Mouse (Mus musculus): ENCODE measurements at regions not wholly inside any gene's neighbourhood (a gene's known extent, or its start where the extent isn't known, plus 50 kb on each side); places are given as distances from the start of the nearest gene placed in this dataset.

GRCm38 (mm10) chr6:51012086-51012830, 358.0 kb upstream of the Npvf start:
- ATAC-seq (replicated peaks; ENCODE audit: low FRiP score, low read depth) (no peak), DNase-seq (ENCODE audit: low spot score) (peak; percentile 72)
- H3K9me3 ChIP-seq (replicated peaks; ENCODE audit: low read length) = no peaks in the 10 kb centered on the region
- no peak overlapping the region for H3K9ac ChIP-seq (ENCODE audit: low read depth, low read length)
- WGBS = 40% methylated on average over 15 of the region's 15 CpGs
- no peaks in the 10 kb centered on the region for H3K36me3 ChIP-seq (ENCODE audit: insufficient read depth, low read length)
- H3K4me3 ChIP-seq (replicated peaks; ENCODE audit: low read depth, low read length) = no peak overlapping the region
- TF ChIP-seq CTCF (IDR thresholded peaks at IDR 0.05; ENCODE audit: low read depth) = no peak
- H3K27ac ChIP-seq = no peak overlapping the region
- no peaks in the 10 kb centered on the region; the same call in 1 of the 2 replicates for H3K27me3 ChIP-seq (ENCODE audit: insufficient read depth, low read length)
- H3K4me1 ChIP-seq (replicated peaks; ENCODE audit: insufficient read depth, low read length) = peaks cover 10% of the 10 kb centered on the region; the same call in 1 of the 2 replicates
- H3K4me2 ChIP-seq (ENCODE audit: low read length) = peak overlapping the region; percentile 21; the same call in 1 of the 2 replicates

- Histone ChIP-seq H3K27me3 (ENCODE audit: insufficient read depth, low read length) (no peaks in the 10 kb centered on the region), H3K4me3 (replicated peaks; ENCODE audit: low read depth, low read length) (no peak overlapping the region), H3K9ac (ENCODE audit: low read depth, low read length) (no peak overlapping the region), H3K27ac (no peak overlapping the region), H3K9me3 (replicated peaks; ENCODE audit: low read length) (no peaks in the 10 kb centered on the region), H3K36me3 (ENCODE audit: insufficient read depth, low read length) (no peaks in the 10 kb centered on the region), H3K4me1 (replicated peaks; ENCODE audit: insufficient read depth, low read length) (peaks cover 10% of the 10 kb centered on the region; the same call in 1 of the 2 replicates), H3K4me2 (ENCODE audit: low read length) (no peak overlapping the region)
- 64% methylated on average over 2 of the region's 2 CpGs for WGBS
- DNase-seq (ENCODE audit: low spot score) (peak; percentile 42), ATAC-seq (replicated peaks; ENCODE audit: low FRiP score, low read depth) (no peak)
- TF ChIP-seq CTCF (IDR thresholded peaks at IDR 0.05; ENCODE audit: low read depth) = no peak
Observed at GRCm38 (mm10) chr6:51015735-51016134, 361.5 kb upstream of the Npvf start.

GRCm38 (mm10) chr6:51016441-51017070, 362.3 kb upstream of the Npvf start:
- Histone ChIP-seq H3K27ac (no peak overlapping the region), H3K36me3 (ENCODE audit: insufficient read depth, low read length) (no peaks in the 10 kb centered on the region), H3K4me1 (replicated peaks; ENCODE audit: insufficient read depth, low read length) (peaks cover 10% of the 10 kb centered on the region; the same call in 1 of the 2 replicates), H3K9ac (ENCODE audit: low read depth, low read length) (no peak overlapping the region), H3K4me2 (ENCODE audit: low read length) (no peak overlapping the region), H3K27me3 (ENCODE audit: insufficient read depth, low read length) (no peaks in the 10 kb centered on the region), H3K9me3 (replicated peaks; ENCODE audit: low read length) (no peaks in the 10 kb centered on the region), H3K4me3 (replicated peaks; ENCODE audit: low read depth, low read length) (no peak overlapping the region)
- TF ChIP-seq CTCF (IDR thresholded peaks at IDR 0.05; ENCODE audit: low read depth) = no peak
- DNase-seq (ENCODE audit: low spot score) (peak; percentile 52), ATAC-seq (replicated peaks; ENCODE audit: low FRiP score, low read depth) (no peak)
- WGBS = 59% methylated on average over 5 of the region's 5 CpGs

- ATAC-seq (replicated peaks; ENCODE audit: low FRiP score, low read depth) (no peak; the same call in 1 of the 2 replicates), DNase-seq (ENCODE audit: low spot score) (no peak)
- H3K9ac ChIP-seq (ENCODE audit: low read depth, low read length) = no peak overlapping the region
- H3K27me3 ChIP-seq (ENCODE audit: insufficient read depth, low read length) = no peaks in the 10 kb centered on the region
- no peaks in the 10 kb centered on the region for H3K9me3 ChIP-seq (replicated peaks; ENCODE audit: low read length)
- no peak overlapping the region for H3K27ac ChIP-seq
- H3K4me2 ChIP-seq (ENCODE audit: low read length) = no peak overlapping the region
- peaks cover 4% of the 10 kb centered on the region; the same call in 1 of the 2 replicates for H3K4me1 ChIP-seq (replicated peaks; ENCODE audit: insufficient read depth, low read length)
- WGBS = 57% methylated on average over 9 of the region's 9 CpGs
- no peaks in the 10 kb centered on the region for H3K36me3 ChIP-seq (ENCODE audit: insufficient read depth, low read length)
- no peak overlapping the region for H3K4me3 ChIP-seq (replicated peaks; ENCODE audit: low read depth, low read length)
- TF ChIP-seq CTCF (IDR thresholded peaks at IDR 0.05; ENCODE audit: low read depth) = no peak
Observed at GRCm38 (mm10) chr6:51017260-51017999, 363.2 kb upstream of the Npvf start.

GRCm38 (mm10) chr6:51021206-51021605, 367.0 kb upstream of the Npvf start:
- Histone ChIP-seq H3K4me1 (replicated peaks; ENCODE audit: insufficient read depth, low read length) (no peaks in the 10 kb centered on the region; the same call in 1 of the 2 replicates), H3K36me3 (ENCODE audit: insufficient read depth, low read length) (no peaks in the 10 kb centered on the region), H3K4me2 (ENCODE audit: low read length) (no peak overlapping the region), H3K27ac (no peak overlapping the region), H3K27me3 (ENCODE audit: insufficient read depth, low read length) (no peaks in the 10 kb centered on the region), H3K9me3 (replicated peaks; ENCODE audit: low read length) (no peaks in the 10 kb centered on the region), H3K4me3 (replicated peaks; ENCODE audit: low read depth, low read length) (no peak overlapping the region), H3K9ac (ENCODE audit: low read depth, low read length) (no peak overlapping the region)
- WGBS = 80% methylated on average over 6 of the region's 6 CpGs
- no peak for DNase-seq (ENCODE audit: low spot score)
- TF ChIP-seq CTCF (IDR thresholded peaks at IDR 0.05; ENCODE audit: low read depth) = no peak
- ATAC-seq (replicated peaks; ENCODE audit: low FRiP score, low read depth) = no peak

- TF ChIP-seq CTCF (IDR thresholded peaks at IDR 0.05; ENCODE audit: low read depth) = no peak
- no peak overlapping the region for H3K9ac ChIP-seq (ENCODE audit: low read depth, low read length)
- H3K4me3 ChIP-seq (replicated peaks; ENCODE audit: low read depth, low read length) = no peak overlapping the region
- H3K27ac ChIP-seq = no peak overlapping the region
- no peaks in the 10 kb centered on the region for H3K4me1 ChIP-seq (replicated peaks; ENCODE audit: insufficient read depth, low read length)
- ATAC-seq (replicated peaks; ENCODE audit: low FRiP score, low read depth) (no peak), DNase-seq (ENCODE audit: low spot score) (no peak)
- no peaks in the 10 kb centered on the region for H3K27me3 ChIP-seq (ENCODE audit: insufficient read depth, low read length)
- H3K9me3 ChIP-seq (replicated peaks; ENCODE audit: low read length) = no peaks in the 10 kb centered on the region
- 93% methylated on average over 6 of the region's 6 CpGs for WGBS
- H3K36me3 ChIP-seq (ENCODE audit: insufficient read depth, low read length) = no peaks in the 10 kb centered on the region
- H3K4me2 ChIP-seq (ENCODE audit: low read length) = no peak overlapping the region
Observed at GRCm38 (mm10) chr6:51023361-51023760, 369.1 kb upstream of the Npvf start.
